Mouse (Mus musculus): ENCODE data around the gene AI481877.

AI481877 gene

GRCm38 (mm10) chr4:59016922-59017321 lies 121.9 kb downstream of the AI481877 start:
- no peak for DNase-seq

- DNase-seq, result no peak
Measured at GRCm38 (mm10) chr4:59015181-59015580, 123.6 kb downstream of the AI481877 start.

- DNase-seq, result no peak
Measured at GRCm38 (mm10) chr4:59011446-59011845, 127.3 kb downstream of the AI481877 start.

- DNase-seq, result no peak
Measured at GRCm38 (mm10) chr4:59009696-59010095, 129.1 kb downstream of the AI481877 start.

GRCm38 (mm10) chr4:59009186-59009585 lies 129.6 kb downstream of the AI481877 start:
- DNase-seq, result no peak

GRCm38 (mm10) chr4:59007974-59008373 lies 130.8 kb downstream of the AI481877 start:
- no peak for DNase-seq

- DNase-seq, result no peak
Measured at GRCm38 (mm10) chr4:59007016-59007415, 131.8 kb downstream of the AI481877 start.

- no peak for DNase-seq
Measured at GRCm38 (mm10) chr4:59006211-59006610, 132.6 kb downstream of the AI481877 start.

DNA sequence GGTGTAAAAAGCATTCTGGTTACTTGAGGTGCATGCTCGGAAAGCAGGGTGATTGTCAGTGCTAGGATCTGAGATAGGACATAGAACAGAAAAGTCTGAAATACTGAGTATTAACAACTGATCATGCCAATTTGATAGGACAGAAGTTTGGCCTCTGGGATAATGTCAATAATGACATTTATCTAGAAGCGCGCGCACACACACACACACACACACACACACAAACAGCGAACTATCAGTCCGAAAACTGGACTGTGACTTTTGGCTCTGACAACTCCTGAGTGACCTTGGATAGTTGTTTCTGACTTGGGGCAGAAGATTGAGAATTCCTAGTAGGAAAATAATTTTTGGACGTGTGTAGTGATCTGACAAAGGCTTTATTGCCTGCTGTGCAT lies 135.0 kb downstream of the AI481877 start:
- no peak for DNase-seq

DNA sequence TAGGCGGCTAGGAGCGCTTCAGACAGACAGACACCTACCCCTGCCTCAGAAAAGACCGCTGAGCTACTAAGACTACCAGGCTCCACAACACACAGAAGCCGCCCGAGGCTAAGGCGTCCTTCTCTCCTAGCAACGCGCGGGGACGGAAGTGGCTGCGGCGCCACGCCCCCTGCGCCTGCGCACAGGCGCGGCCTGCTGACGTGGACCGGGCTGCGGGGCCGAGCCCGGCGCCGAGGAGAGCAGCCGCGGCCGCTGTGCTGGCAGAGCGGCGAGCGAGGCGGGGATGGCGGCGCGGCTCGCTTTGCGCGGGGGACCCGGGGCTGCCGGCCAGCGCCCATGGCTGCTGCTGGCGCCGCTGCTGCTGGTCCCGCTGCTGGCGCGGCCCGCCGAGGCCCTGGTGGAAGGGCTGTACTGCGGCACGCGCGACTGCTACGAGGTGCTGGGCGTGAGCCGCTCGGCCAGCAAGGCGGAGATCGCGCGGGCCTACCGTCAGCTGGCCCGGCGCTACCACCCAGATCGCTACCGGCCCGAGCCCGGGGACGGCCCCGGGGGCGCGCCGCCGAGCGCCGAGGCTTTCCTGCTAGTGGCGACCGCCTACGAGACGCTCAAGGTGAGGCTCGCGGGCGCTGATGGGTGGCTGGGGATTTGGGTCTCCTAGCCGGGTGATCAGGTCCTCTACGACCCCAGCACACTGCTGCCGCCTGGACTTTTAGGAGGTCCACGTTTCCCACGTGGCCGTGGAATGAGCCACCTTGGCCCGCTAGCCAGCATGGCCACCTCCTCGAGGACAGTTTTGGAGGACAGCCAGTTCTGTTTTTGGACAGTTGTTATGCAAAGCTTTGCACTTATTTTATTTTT lies 135.6 kb downstream of the AI481877 start, which contains the start of gene Gm20503:
Gene Gm20503, plus strand, starts transcription at position 263 of the 858 bp plus-strand sequence.
- DNase-seq, result peak; percentile 88

GRCm38 (mm10) chr4:59000614-59001013 lies 138.2 kb downstream of the AI481877 start:
- DNase-seq, result no peak

DNA sequence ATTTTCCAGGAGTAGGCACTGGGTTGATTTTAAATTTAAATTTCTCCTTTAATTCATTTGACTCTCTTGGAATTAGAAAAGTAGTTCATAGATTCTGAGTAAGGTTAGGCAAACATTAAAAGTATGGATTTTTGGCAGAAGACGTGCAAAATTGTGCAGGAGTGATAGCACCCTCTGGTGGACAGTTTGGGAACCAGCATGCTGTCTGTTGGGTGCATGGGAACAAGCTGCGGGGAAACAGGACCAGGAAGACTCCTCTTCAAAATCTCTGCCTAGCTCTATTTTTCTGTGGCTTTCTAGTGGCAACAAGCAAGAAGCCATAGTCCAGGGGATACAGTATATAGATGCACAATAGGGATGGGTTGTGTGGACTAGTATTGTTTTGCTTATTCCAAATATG lies 139.1 kb downstream of the AI481877 start:
- DNase-seq, result peak; percentile 79

GRCm38 (mm10) chr4:58998688-58999087 lies 140.1 kb downstream of the AI481877 start:
- no peak for DNase-seq

- no peak for DNase-seq
Measured at GRCm38 (mm10) chr4:58997081-58997480, 141.7 kb downstream of the AI481877 start.

DNA sequence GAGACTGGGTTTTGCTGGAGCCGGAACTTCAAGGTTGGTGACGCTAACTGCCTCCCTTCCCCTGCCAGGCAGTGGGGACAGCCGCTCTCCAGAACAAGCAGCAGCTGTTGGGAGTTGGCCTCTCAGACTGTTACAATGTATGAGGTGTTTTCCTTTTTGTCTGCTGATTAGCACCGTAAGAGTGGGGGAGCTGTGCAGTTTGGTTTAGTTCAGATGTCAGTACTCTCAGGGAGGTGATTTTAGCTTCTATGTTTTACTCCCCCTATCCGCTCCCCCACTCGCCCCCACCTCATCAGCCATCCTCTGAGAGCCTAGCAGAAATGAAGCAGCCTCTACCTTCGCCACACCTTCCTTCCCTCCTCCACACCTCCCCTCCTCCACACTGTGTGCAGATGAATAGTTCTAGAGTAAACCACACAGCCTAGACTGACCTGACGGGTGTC lies 143.5 kb downstream of the AI481877 start:
- no peak for DNase-seq

DNA sequence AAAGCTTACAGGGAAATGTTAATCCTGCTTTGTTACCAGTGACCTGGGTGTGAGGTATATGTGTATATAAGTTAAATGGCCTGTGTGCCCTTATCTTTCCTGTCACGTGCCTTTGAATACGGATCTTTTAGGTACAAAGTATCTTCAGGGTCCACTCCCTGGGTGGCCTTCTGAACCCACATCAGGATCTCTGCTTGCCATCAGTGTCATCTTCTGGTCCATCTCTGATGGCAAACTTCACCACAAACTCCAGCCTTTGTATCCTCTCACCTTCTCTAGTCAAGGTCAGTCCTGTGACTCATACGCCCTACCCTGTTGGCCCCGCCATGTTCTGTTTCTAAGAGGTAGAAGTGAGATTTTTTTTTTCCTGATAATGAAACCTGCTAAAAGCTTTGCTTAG lies 144.0 kb downstream of the AI481877 start, which contains the start of gene Dnajc25:
Gene Dnajc25, plus strand, starts transcription at position 301 of the 400 bp plus-strand sequence.
- no peak for DNase-seq

All from cerebellum, adult 9-10 months (tissue).